Mouse (Mus musculus) skeletal muscle tissue, adult 2 months (tissue): ENCODE data around the gene Nup62.
"Not testable (repeated sequence)": the region's sequence is repeated elsewhere in the genome, so short reads cannot be mapped to it uniquely, and the experiment has no call there.

Experiments used
- DNase-seq: peaks from one replicate; pipeline ENCODE4 v3.0.0-alpha.2; 2012; ENCODE audit warnings: low read depth, low spot score

Nup62 gene

DNA sequence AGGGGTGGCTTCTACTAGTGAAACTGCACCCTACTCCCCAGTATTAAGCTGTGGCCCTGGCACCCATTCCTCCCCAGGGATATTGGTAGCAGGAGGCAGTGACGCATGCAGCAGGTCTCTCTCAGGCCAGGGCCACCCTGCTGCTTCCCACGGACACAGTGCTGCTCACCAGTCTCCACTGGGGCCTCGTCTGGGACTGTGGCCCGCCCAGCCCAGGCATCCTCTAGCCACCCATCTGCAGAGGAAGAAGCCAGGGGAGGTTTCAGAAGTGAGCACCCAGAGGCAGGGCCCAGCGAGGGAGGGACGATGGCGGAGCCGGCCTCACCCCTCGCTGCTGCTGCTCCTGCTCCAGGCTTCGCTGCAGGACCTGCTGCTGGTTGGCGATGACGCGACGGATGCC, 47.3 kb downstream of the Nup62 start:
- no peak for DNase-seq

DNA sequence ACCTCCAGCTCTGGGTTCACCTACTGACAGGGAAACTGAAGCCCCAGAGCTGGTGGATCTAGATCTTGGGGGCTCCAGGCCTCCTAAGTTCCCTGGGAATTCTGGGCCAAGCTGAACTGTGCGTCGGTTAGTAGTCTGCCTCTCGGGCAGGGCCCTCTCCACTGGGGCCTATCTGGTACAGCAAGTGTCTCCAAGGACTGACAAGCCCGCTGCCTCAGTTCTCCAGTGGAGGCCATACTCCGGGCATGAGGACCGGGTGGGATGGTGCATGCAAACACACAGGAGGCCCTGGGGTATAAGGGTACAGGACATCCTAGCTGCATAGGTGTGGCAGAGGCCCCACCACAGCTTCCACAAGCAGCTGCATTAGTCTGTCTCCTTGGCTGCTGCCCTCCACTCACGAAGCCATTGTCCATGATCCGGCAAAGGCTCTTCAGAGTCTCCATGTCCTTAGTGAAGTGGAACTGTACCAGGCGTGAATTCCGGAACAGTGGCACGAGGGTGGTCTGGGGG, 48.1 kb downstream of the Nup62 start:
- DNase-seq = no peak

DNA sequence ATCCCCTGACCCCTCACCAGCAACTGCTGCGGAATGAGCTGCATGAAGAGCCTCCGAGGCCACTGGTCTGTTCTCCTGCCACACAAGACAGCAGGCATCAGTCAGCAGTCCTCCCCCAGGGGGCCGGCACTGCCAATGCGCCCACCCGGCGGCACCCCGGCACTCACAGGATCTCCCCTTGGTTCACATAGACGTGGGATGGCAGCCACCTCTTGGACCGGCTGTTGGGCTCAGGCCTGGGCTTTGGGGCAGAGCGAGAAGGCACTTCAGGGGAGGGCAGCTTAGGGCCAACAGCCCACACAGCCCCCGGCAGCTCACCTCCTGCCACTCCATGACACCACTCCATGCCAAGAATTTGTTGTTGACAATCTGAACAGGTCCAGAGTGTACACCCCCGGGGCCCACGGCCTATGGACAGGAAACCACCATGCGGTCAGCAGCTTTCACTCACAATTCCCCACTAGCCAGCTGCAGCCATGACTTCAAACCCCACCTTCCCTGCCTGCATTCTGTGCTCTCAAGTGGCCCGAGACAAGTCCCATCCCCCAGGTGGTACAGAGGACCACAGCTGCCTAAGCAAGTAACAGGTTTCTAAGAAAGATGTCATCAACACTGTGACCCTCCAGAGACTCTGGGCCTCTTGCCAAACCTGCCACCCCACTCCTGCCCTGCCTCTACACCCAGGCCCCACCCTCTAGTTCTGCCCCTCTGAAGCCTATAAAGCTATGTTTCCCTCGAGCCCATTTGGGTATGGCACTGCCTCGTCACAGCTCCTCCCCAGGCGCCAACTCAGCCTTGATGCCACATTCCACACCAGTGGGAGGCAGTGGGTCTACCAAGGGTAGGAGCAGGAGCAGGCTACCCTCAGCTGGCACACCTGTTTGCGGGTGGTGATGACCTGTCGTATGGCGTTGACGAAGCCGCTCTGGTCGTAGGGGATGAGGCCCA, 49.0 kb downstream of the Nup62 start:
- DNase-seq = no peak

GRCm38 (mm10) chr7:44866276-44867009, 50.6 kb downstream of the Nup62 start:
- peak; percentile 82 for DNase-seq

- DNase-seq = no peak
These were observed 51.3 kb downstream of the Nup62 start for GRCm38 (mm10) chr7:44867010-44867702.

- no peak for DNase-seq
These were observed 51.9 kb downstream of the Nup62 start for GRCm38 (mm10) chr7:44867802-44868201.

DNA sequence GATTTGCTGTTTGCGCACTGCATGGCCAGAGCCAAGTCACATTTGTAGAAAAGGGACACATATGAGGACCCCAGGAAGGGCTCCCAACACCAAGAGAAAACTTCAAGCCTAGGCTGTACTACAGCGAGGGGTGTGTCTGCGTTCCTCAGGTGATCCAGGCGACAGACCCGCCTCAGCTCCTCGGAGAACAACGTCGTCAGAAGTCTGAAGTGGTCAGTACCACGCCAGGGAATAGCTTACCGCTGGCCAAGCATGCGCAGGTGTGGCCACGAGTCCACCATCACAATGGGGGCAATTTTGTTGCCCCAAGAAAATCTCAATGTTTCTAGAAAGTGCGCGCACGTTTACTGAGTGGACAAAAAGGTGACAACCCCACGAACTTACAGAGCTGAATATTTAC, 52.6 kb downstream of the Nup62 start:
- DNase-seq = no peak

GRCm38 (mm10) chr7:44868919-44869696, 53.2 kb downstream of the Nup62 start:
- DNase-seq = no peak

GRCm38 (mm10) chr7:44869697-44870528, 54.0 kb downstream of the Nup62 start, which contains the start of gene Ptov1:
TSS of gene Ptov1 (minus strand) at chr7:44869788.
- DNase-seq = peak; percentile 95

DNA sequence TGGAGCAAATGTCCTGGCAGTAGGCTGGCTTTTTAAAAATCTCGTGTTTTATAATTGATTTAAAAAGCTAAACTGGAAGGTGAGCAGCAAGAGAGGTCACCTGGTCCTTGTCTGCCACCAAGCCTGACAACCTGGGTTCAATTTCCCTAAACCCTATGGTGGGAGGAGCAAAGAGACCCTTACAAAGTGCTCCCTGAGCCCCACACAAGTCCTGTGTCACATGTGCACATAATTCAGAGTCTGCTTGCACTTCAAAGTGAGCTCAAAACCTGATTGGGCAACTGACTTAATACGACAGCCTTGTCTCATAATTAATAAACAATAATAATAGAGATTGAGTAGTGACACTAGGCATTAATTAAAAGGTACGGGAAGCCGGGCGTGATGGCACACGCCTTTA, 54.7 kb downstream of the Nup62 start:
- DNase-seq = no peak

GRCm38 (mm10) chr7:44871181-44871580, 55.3 kb downstream of the Nup62 start:
- no peak for DNase-seq

DNA sequence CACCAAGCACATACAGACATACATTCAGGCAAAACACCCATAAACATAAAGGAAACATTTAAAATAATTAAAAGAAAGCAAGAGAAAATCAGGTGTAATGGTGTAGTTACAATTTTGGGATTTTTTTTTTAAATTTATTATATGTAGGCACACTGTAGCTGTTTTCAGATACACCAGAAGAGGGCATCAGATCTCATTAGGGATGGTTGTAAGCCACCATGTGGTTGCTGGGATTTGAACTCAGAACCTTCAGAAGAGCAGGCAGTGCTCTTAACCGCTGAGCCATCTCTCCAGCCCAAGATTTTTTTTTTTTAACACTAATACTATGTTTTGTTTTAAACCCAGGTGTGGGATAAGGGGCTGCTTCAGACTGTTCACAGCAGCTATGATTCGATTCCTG, 55.9 kb downstream of the Nup62 start:
- not testable (repeated sequence) for DNase-seq

DNA sequence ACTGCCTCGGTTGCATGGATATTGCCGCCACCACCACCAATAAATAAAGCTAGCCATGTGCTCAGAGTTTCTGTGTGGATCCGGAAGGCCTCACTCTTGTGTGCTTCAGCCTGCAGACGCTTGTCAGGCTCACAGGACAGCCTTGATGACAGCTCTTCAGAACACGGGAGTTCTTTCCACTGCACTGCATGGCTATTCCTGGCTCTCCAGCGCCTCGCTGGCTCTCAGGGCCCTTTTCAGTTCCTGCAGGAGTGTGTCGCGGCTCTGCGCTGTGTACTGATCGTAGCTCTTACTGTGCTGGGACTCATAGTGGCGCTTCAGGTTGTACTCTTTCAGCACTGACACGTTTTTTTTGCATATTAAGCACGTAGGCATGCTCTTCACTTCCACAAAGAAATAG, 61.9 kb downstream of the Nup62 start:
- DNase-seq = no peak
